Mouse (Mus musculus) hindbrain, embryonic 15.5 days (tissue): ENCODE results near the gene Ccdc85c. TPM values are rescaled to one million over a fixed set of nuclear protein-coding genes. Genes with fewer than 3 reads are reported as not detected.

ENCODE experiments used
- ATAC-seq: fragments of 200-750 bp; cut with Nextera tagmentation; 2 replicates; pipeline ENCODE4 v1.8.0; 2017; ENCODE audit warnings: low read depth, moderate number of reproducible peaks, moderate TSS enrichment; ENCODE audit not compliant: low FRiP score
- H3K27ac ChIP-seq: fragments of 300-500 bp; sonication (generic); replicated peaks from 2 replicates; pipeline ENCODE4 v1.5.1; 2015; ENCODE audit warnings: mild to moderate bottlenecking, inconsistent platforms
- H3K27me3 ChIP-seq: fragments of 300-500 bp; sonication (generic); 2 replicates; pipeline ENCODE4 v1.6.1; 2015; ENCODE audit warnings: control low read depth, inconsistent platforms
- H3K36me3 ChIP-seq: fragments of 300-500 bp; sonication (generic); 2 replicates; pipeline ENCODE4 v1.6.1; 2015; ENCODE audit warnings: control low read depth, inconsistent platforms
- H3K4me1 ChIP-seq: fragments of 300-500 bp; sonication (generic); replicated peaks from 2 replicates; pipeline ENCODE4 v1.6.1; 2015; ENCODE audit warnings: control low read depth, inconsistent platforms
- H3K4me2 ChIP-seq: fragments of 300-500 bp; sonication (generic); 2 replicates; pipeline ENCODE4 v1.6.1; 2015; ENCODE audit warnings: moderate library complexity, mild to moderate bottlenecking, inconsistent platforms
- H3K4me3 ChIP-seq: fragments of 300-500 bp; sonication (generic); 2 replicates; pipeline ENCODE4 v1.5.1; 2015; ENCODE audit warnings: mild to moderate bottlenecking, inconsistent platforms
- H3K9ac ChIP-seq: fragments of 300-500 bp; sonication (generic); 2 replicates; pipeline ENCODE4 v1.6.1; 2015; ENCODE audit warnings: inconsistent platforms
- H3K9me3 ChIP-seq: fragments of 300-500 bp; sonication (generic); 2 replicates; pipeline ENCODE4 v1.6.1; 2016; ENCODE audit warnings: control low read depth, inconsistent platforms
- WGBS: fragments of 180-500 bp; shearing (Covaris S2); methylation state at CpG from one replicate; pipeline ENCODE4 v1.1.7; 2015; 5-methylcytosine and 5-hydroxymethylcytosine counted together
- polyA plus RNA-seq: library from polyadenylated mRNA; unstranded; fragments of >200 nt; fragmentation: Nextera tagmentation; extraction: Ambion mirVana; gene quantifications from 2 replicates; pipeline ENCODE4 v1.2.1, GENCODE M21; 2015

Gene Ccdc85c
- polyA plus RNA-seq, 1 experiment from 2014 or later: 13.7 TPM

DNA sequence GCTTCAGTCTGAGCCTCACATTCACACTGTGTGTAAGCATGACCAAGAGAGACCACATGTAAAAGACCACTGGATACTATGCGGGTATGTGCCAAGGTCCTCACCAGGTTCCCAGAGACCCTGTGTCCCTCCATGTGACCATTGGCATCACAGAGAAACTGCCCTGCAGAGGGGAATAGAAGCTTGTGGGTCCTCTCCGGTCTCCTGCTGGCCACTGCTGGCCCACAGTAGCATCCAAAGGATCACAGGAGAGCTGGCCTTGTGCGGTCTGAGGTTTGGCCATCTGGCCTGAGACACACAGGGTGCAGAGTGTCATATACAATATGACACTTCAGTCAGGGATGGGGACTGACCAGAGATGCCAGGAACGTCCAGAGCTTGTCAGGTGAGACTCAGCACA is 34.8 kb upstream of the Ccdc85c start:
- Histone ChIP-seq H3K9me3 (no peaks in the 10 kb centered on the region), H3K36me3 (no peaks in the 10 kb centered on the region), H3K27me3 (no peaks in the 10 kb centered on the region), H3K4me3 (no peak overlapping the region), H3K4me2 (no peak overlapping the region), H3K4me1 (peaks cover 18% of the 10 kb centered on the region), H3K27ac (no peak overlapping the region), H3K9ac (no peak overlapping the region)
- ATAC-seq: no peak
- 84% methylated on average over 4 of the region's 4 CpGs for WGBS

DNA sequence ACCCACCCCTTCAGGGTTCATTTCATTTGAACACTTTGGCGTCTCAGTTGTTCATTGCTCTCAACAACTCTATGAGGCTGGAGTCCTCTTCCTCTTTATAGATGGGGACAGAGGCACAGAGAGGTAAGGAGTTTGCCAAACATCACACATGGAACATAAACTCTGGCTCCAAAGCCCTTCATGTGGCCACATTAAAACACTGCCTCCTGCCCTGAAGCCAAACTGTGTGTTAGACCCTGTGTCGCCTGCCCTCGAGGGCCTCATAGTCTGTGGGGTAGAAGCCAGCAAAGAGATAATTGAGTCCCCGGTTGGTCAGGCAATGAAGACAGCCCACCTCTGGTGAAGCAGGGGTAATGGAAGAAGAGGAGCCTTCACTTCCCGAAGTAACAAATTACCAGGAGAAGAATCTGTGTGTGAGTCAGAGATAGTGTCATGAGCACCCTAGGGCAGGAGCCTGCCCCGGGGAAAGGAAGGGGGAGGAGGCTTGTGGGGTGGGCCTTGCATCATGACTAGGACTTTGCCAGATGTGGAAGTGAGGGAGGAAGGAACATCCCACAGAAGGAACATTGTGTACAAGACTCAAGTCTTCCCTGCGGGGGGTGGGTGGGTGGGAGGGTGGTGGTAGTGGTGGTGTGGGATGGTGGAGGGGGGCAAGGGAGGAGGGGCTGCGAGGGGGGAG is 34.0 kb upstream of the Ccdc85c start:
- Histone ChIP-seq H3K4me3 (no peak overlapping the region), H3K36me3 (no peaks in the 10 kb centered on the region), H3K9ac (no peak overlapping the region), H3K4me1 (peaks cover 18% of the 10 kb centered on the region), H3K27me3 (no peaks in the 10 kb centered on the region), H3K9me3 (no peaks in the 10 kb centered on the region), H3K27ac (no peak overlapping the region), H3K4me2 (no peak overlapping the region)
- 73% methylated on average over 7 of the region's 8 CpGs for WGBS
- no peak for ATAC-seq

DNA sequence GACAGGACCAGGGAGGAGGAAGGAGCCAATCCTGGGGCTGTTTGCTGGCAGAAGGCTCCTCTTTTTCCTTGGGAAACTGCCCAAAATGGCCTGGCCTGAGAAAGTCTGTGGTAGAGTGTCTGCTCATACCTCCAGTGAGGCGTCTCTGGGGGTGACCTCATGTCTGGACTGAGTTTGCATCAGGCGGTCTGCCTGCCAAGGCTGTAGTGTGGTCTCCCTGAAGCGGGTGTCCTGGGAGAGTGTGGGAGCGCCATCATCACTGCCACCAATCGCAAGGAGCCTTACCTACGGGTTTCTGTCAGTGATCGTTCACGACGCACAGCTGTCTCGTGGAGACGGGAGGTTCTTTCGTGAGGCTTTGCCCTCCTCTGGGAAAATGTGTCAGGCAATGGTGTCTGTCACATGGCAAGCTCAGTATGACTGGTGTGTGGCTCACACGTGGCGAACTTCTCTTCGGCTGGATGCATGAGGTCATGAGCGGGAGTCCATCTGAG is 33.2 kb upstream of the Ccdc85c start:
- no peak overlapping the region for H3K4me3 ChIP-seq
- no peaks in the 10 kb centered on the region for H3K27me3 ChIP-seq
- H3K27ac ChIP-seq: no peak overlapping the region
- no peak for ATAC-seq
- no peaks in the 10 kb centered on the region for H3K9me3 ChIP-seq
- whole genome bisulfite sequencing: 77% methylated on average over 16 of the region's 16 CpGs
- H3K36me3 ChIP-seq: no peaks in the 10 kb centered on the region
- no peak overlapping the region for H3K4me2 ChIP-seq
- no peak overlapping the region for H3K9ac ChIP-seq
- H3K4me1 ChIP-seq: peaks cover 18% of the 10 kb centered on the region

DNA sequence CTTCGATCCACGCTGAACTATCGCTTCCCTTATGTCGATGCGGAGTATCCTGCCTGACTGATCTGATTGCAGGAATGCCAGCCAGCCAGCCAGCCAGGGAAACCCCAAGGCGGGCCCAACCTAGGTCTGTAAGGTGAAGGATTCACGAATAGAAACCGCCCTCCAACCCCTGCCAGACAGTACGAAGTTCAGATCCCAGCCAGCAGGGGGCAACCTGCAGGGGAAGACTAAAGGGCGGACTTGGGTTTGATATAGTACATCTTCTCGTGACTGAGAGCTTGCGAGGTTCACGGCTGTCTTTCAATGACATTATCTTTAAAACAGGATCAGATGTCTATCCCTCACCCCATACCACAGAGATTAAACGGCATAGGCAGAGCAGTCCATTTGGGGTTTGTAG is 32.3 kb upstream of the Ccdc85c start:
- H3K36me3 ChIP-seq: no peaks in the 10 kb centered on the region
- no peaks in the 10 kb centered on the region for H3K9me3 ChIP-seq
- H3K27me3 ChIP-seq: no peaks in the 10 kb centered on the region
- H3K9ac ChIP-seq: no peak overlapping the region
- H3K4me2 ChIP-seq: peak overlapping the region; percentile 98; the same call in 1 of the 2 replicates
- H3K4me3 ChIP-seq: no peak overlapping the region
- no peak overlapping the region for H3K27ac ChIP-seq
- no peak for ATAC-seq
- 30% methylated on average over 14 of the region's 14 CpGs for WGBS
- H3K4me1 ChIP-seq: peaks cover 18% of the 10 kb centered on the region

DNA sequence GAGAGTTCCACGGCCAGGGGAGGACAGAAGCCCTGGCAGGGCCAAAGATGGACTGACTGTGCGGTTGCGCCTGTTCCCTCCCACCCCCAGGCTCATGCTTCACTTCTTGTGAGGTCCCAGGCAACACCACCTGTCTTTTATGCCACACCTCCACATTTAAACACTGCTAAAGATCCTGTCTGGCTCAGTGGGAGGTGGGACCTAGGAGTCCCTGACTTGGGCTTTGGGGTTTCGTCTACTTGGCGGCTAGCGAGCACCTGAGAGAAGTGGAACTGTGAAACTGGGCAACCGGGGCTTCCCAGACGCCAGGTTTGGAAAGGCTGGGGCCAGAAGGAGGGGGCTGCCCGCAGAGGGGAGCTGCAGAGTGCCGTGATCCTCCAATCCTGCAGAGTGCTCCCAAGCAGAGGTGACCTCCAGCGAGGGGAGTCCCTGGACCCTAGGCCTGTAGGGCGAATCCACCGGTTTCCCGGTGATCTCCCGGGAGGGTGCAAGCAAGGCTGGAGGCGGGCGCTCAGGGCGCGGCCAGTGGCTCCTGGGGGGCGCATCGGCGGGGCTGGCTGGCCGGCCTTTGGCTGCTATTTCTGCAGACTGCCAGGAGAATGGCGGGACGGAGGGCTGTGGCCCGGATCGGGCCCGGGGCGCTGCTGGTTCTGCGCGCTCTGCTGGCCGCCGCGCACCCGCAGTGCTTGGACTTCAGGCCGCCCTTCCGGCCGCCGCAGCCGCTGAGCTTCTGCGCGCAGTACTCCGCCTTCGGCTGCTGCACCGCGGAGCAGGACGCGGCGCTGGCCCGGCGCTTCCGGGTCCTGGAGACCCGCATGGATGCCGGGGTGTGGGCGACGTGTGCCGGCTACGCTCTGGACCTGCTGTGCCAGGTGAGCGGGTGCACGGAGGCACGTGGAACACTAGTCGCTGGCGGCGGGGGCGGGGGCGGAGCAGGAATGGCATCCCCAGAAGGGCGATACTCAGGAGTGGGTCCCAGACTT is 30.9 kb upstream of the Ccdc85c start, which contains the start of gene Hhipl1:
TSS of gene Hhipl1 (plus strand) at position 459 of the 983 bp plus-strand sequence.
- H3K4me2 ChIP-seq: peak within 1 kb of the TSS; percentile 98
- H3K27me3 ChIP-seq: no peaks in the 10 kb centered on the region
- no peaks in the 10 kb centered on the region for H3K9me3 ChIP-seq
- H3K4me3 ChIP-seq: peak within 1 kb of the TSS; percentile 58
- H3K4me1 ChIP-seq: peaks cover 18% of the 10 kb centered on the region
- ATAC-seq: peak; percentile 49; the same call in 1 of the 2 replicates
- H3K27ac ChIP-seq: 0 out of 2 replicates have a peak within 1 kb of the TSS, but pooled peaks have one; percentile 39
- no peaks in the 10 kb centered on the region for H3K36me3 ChIP-seq
- H3K9ac ChIP-seq: peak within 1 kb of the TSS; percentile 75
- WGBS: 6% methylated on average over 62 of the region's 67 CpGs

DNA sequence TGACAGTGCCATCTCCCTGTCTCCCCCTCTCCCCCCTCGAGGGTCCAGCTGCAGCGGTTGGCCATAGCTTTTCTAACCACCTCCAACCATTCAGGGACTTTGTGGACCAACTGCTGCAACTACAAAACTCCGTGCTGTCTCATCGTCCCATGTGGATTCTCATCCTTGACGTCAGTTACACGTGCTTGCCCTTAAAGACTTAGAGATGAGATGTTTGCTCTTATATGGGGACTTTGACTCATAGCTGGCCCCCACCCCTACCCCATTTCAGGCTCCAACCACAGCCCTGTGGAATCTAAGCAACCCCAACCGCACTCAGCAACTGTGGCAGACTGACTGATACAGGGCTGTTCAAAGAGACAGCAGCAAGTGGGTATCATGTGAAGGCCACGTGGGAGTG is 29.9 kb upstream of the Ccdc85c start:
- no peaks in the 10 kb centered on the region for H3K9me3 ChIP-seq
- H3K36me3 ChIP-seq: no peaks in the 10 kb centered on the region
- no peak for ATAC-seq
- peaks cover 18% of the 10 kb centered on the region for H3K4me1 ChIP-seq
- no peaks in the 10 kb centered on the region for H3K27me3 ChIP-seq
- H3K9ac ChIP-seq: no peak overlapping the region
- no peak overlapping the region for H3K27ac ChIP-seq
- no peak overlapping the region for H3K4me2 ChIP-seq
- WGBS: 76% methylated on average over 8 of the region's 8 CpGs
- no peak overlapping the region for H3K4me3 ChIP-seq

DNA sequence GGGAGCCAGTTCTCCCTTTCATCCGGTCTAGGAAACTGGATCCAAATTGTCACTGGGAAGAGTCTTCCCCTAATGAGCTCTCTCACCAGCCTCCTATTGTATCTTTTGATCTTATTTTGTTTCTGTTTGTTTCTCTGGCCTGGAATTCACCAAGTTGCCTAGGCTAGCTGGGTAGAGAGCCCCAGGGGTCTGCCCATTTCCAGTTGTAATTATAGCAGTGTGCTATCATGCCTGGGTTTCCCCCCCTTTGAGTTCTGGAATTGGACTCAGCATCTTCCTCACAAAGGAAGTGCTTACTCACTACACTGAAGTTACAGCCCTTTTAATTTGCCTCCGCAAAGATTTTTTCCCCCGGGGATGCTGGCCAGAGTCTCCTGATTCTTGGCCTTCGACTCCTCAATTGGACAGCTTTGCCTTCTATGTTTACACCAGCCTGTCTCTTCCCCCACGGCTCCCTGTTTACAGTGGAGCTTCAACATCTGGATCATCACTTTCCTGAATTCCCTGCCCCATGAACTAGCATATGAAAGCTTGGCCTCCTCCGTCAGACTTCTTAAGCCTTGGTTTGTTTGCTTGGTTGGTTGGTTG is 28.6 kb upstream of the Ccdc85c start:
- no peak overlapping the region for H3K9ac ChIP-seq
- 52% methylated on average over 6 of the region's 6 CpGs for WGBS
- no peak for ATAC-seq
- H3K36me3 ChIP-seq: no peaks in the 10 kb centered on the region
- H3K4me2 ChIP-seq: no peak overlapping the region
- H3K9me3 ChIP-seq: no peaks in the 10 kb centered on the region
- peaks cover 18% of the 10 kb centered on the region for H3K4me1 ChIP-seq
- no peak overlapping the region for H3K4me3 ChIP-seq
- H3K27me3 ChIP-seq: no peaks in the 10 kb centered on the region
- no peak overlapping the region for H3K27ac ChIP-seq

DNA sequence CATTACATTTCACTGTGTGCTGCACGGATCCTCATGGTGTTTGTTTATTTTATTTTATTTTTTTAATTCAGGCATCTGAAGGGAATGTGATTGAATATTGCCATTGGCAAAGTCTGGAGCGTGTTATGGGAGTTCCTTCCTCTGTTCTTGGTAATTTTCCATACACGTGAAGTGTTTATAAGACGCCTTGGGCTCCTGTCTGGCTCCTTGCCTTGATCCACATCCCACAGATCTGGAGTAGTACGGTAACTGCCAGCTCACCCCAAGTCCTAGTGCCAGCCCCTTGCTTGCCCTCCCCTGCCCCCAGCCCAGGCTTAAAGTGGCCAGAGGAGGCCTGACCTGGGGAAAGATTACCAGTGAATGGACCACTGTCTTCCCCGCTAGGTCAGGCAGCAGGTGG is 25.8 kb upstream of the Ccdc85c start:
- no peak for ATAC-seq
- H3K27me3 ChIP-seq: no peaks in the 10 kb centered on the region
- H3K9me3 ChIP-seq: no peaks in the 10 kb centered on the region
- H3K4me3 ChIP-seq: no peak overlapping the region
- H3K4me2 ChIP-seq: no peak overlapping the region
- H3K4me1 ChIP-seq: peaks cover 5% of the 10 kb centered on the region
- 83% methylated on average over 6 of the region's 6 CpGs for WGBS
- no peak overlapping the region for H3K27ac ChIP-seq
- no peak overlapping the region for H3K9ac ChIP-seq
- no peaks in the 10 kb centered on the region for H3K36me3 ChIP-seq

DNA sequence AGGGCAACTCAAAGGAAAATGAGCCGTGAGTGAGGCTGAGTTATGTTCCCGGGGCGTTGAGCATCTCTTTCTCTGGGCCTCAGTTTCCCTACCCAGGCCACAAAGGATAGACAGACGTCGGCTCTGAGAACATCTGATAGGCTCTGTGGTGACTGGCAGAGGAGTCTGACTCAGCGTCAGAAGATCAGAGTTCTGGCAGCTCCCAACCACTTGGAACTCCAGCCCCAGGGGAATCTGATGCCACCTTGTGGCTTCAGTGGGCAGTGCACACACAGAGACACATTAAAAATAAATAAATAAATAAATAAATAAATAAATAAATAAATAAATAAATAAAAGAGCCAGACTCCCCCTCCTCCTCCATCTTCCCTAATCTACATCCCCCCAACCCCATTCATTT is 21.8 kb upstream of the Ccdc85c start:
- H3K9ac ChIP-seq: no peak overlapping the region
- no peak overlapping the region for H3K27ac ChIP-seq
- H3K4me1 ChIP-seq: peaks cover 9% of the 10 kb centered on the region
- 86% methylated on average over 6 of the region's 6 CpGs for WGBS
- H3K27me3 ChIP-seq: no peaks in the 10 kb centered on the region
- H3K4me3 ChIP-seq: no peak overlapping the region
- ATAC-seq: no peak
- no peaks in the 10 kb centered on the region for H3K36me3 ChIP-seq
- no peaks in the 10 kb centered on the region for H3K9me3 ChIP-seq
- H3K4me2 ChIP-seq: no peak overlapping the region

DNA sequence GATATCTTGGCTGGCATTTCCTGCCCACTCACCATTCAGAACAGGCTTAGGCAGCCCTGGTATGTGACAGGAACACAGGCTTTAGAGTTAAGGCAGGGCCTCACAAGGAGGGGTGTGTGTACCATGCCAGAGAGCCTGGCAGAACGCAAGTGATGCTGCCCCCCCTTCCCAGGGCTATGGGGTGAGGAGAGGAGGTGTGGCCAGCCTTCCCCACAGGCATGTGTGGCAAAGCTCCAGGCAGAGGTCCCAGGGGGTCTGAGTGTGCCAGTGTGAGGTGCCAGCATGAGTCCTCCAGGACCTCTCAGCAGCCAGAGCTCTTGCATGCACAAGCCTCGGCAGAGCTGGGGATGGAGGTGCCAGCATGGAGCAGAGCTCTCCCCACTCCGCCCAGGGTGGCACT is 19.4 kb upstream of the Ccdc85c start:
- WGBS: 68% methylated on average over 3 of the region's 3 CpGs
- H3K4me3 ChIP-seq: no peak overlapping the region
- no peak overlapping the region for H3K9ac ChIP-seq
- no peaks in the 10 kb centered on the region for H3K36me3 ChIP-seq
- peaks cover 10% of the 10 kb centered on the region for H3K4me1 ChIP-seq
- H3K27ac ChIP-seq: no peak overlapping the region
- H3K9me3 ChIP-seq: no peaks in the 10 kb centered on the region
- no peaks in the 10 kb centered on the region for H3K27me3 ChIP-seq
- H3K4me2 ChIP-seq: no peak overlapping the region
- ATAC-seq: no peak

DNA sequence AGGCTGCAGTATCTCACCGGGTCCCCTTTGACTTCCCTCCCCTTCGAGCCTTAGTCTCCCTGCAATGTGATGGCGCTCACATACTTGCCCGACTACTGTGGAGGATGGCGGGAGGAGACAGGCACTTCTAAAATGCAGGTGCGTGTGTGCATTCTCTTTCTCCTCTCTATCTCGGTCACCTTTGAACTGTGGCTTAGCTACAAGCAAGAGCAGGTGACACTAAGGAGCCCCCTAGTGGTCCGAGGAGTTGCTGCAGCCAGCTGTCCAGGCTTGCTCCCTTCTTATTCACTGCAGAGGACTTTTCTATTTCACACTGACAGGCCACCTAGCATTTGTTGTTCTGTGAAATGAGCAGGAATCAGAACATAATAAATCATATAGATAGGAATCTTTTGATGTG is 17.7 kb upstream of the Ccdc85c start:
- no peaks in the 10 kb centered on the region for H3K9me3 ChIP-seq
- H3K4me2 ChIP-seq: peak overlapping the region; percentile 29
- peak; percentile 46; the same call in 1 of the 2 replicates for ATAC-seq
- H3K27me3 ChIP-seq: no peaks in the 10 kb centered on the region
- no peak overlapping the region for H3K4me3 ChIP-seq
- peaks cover 16% of the 10 kb centered on the region for H3K4me1 ChIP-seq
- H3K9ac ChIP-seq: no peak overlapping the region
- no peak overlapping the region for H3K27ac ChIP-seq
- WGBS: 4% methylated on average over 8 of the region's 8 CpGs
- no peaks in the 10 kb centered on the region for H3K36me3 ChIP-seq

DNA sequence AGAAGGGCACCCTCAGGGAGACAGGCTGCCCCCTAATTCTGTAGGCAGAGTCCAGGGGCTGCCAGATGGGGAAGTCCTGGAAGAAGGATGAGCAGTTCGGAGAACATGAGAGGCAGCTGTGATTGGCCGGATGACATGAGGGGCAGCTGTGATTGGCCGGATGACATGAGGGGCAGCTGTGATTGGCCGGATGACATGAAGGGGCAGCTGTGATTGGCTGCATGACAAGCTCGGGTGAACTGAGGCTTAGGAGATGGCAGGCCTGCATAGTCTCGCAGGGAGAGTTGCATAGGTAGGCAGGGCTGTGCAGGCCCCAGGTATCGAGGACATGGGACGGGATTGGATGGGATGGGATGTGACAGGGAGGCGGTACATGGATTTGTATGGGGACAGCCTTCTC is 17.2 kb upstream of the Ccdc85c start:
- H3K27me3 ChIP-seq: no peaks in the 10 kb centered on the region
- H3K4me3 ChIP-seq: no peak overlapping the region
- peaks cover 16% of the 10 kb centered on the region for H3K4me1 ChIP-seq
- no peaks in the 10 kb centered on the region for H3K9me3 ChIP-seq
- H3K27ac ChIP-seq: no peak overlapping the region
- H3K4me2 ChIP-seq: peak overlapping the region; percentile 29
- H3K9ac ChIP-seq: no peak overlapping the region
- peak; percentile 73 for ATAC-seq
- 5% methylated on average over 9 of the region's 9 CpGs for WGBS
- no peaks in the 10 kb centered on the region for H3K36me3 ChIP-seq
